Comparison of ENCODE assay signal across 16 mouse cellular contexts in the genomic region with DNA sequence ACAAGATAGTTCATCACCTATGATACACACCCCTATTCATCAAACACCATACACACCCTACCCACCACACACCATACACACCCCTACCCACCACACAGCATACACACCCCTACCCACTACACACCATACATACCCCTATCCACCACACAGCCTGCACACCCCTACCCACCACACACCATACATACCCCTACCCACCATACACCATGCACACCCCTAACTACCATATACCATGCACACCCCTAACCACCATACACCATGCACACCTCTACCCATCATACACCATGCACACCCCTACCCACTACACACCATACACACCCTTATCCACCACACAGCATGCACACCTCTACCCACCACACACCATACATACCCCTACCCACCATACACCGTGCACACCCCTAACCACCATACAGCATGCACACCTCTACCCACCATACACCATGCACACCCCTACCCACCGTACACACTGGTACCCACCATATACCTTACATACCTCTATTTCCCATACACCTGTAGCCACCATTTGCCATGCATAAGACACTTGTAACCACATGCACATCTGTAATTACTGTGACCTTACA. TPM values are rescaled to one million over a fixed set of nuclear protein-coding genes. Genes with fewer than 3 reads are reported as not detected.
DNase-seq lines count a peak whose midpoint lies in the region; ATAC-seq and TF ChIP-seq lines count a peak whose summit lies in the region.
"Had no signal": no experiment of that assay in that cellular context is flagged by ENCODE, and none has a peak within 500 bp of the region (broad histone marks: within the 10 kb centered on the region; RNA-seq: fewer than 3 reads in every experiment).

No protein-coding gene starts in this region.

- ATAC-seq in forebrain, embryonic 16.5 days: 0 out of 2 replicates have a peak, but pooled peaks have one; percentile 40
- no peak for ATAC-seq in forebrain, postnatal 0 days
- ATAC-seq in megakaryocyte, adult 5-6 weeks (ENCODE audit: poor library complexity, severe bottlenecking): no peak
- ATAC-seq in embryonic facial prominence, embryonic 15.5 days (ENCODE audit: insufficient number of reproducible peaks, low FRiP score, low TSS enrichment, low read depth): peak; percentile 41; the same call in 1 of the 2 replicates
- ATAC-seq in midbrain, postnatal 0 days (ENCODE audit: low FRiP score): peak; percentile 43

- no peaks in the 10 kb centered on the region for H3K4me1 ChIP-seq in forebrain, embryonic 16.5 days (replicated peaks; ENCODE audit: control insufficient read depth, insufficient read depth, low read length)
- H3K4me1 ChIP-seq in forebrain, postnatal 0 days (ENCODE audit: insufficient read depth): no peaks in the 10 kb centered on the region
- peaks cover 12% of the 10 kb centered on the region; the same call in 1 of the 2 replicates for H3K4me1 ChIP-seq in megakaryocyte, embryonic 14.5 days
- H3K4me1 ChIP-seq in embryonic facial prominence, embryonic 15.5 days: no peaks in the 10 kb centered on the region
- no peaks in the 10 kb centered on the region for H3K4me1 ChIP-seq in midbrain, postnatal 0 days (ENCODE audit: insufficient read depth, low read length)
- H3K4me1 ChIP-seq: limb, embryonic 15.5 days had no signal

- H3K27ac ChIP-seq in forebrain, embryonic 16.5 days (ENCODE audit: low read length): no peak overlapping the region
- no peak overlapping the region for H3K27ac ChIP-seq in forebrain, postnatal 0 days (ENCODE audit: low read depth, low read length)
- H3K27ac ChIP-seq in embryonic facial prominence, embryonic 15.5 days (replicated peaks): no peak overlapping the region
- H3K27ac ChIP-seq in midbrain, postnatal 0 days (ENCODE audit: low read depth, low read length): no peak overlapping the region
- H3K27ac ChIP-seq: heart, adult 2 months; limb, embryonic 15.5 days had no signal

- TF ChIP-seq CTCF in forebrain, postnatal 0 days (IDR thresholded peaks at IDR 0.05; ENCODE audit: low read depth): no peak
- no peak for TF ChIP-seq CTCF in midbrain, postnatal 0 days (IDR thresholded peaks at IDR 0.05)

- no peak for DNase-seq in forebrain, postnatal 0 days
- DNase-seq in midbrain, postnatal 0 days (ENCODE audit: low spot score): no peak
- no peak for DNase-seq in adrenal gland, postnatal 25 days
- DNase-seq: adrenal gland, postnatal 14 days; B cell, adult 2 months; cerebellum, postnatal 14 days; heart, adult 2 months; kidney, adult 2 months; layer of hippocampus, postnatal 36 days; lung, adult 18-20 months; right cerebral cortex, adult 18-20 months had no signal

- H3K36me3 ChIP-seq in forebrain, embryonic 16.5 days (ENCODE audit: control insufficient read depth, insufficient read depth): no peaks in the 10 kb centered on the region
- peaks cover 3% of the 10 kb centered on the region; the same call in 1 of the 2 replicates for H3K36me3 ChIP-seq in forebrain, postnatal 0 days (ENCODE audit: insufficient read depth)
- no peaks in the 10 kb centered on the region for H3K36me3 ChIP-seq in megakaryocyte, embryonic 14.5 days (replicated peaks; ENCODE audit: low read length)
- H3K36me3 ChIP-seq in embryonic facial prominence, embryonic 15.5 days: no peaks in the 10 kb centered on the region
- H3K36me3 ChIP-seq in midbrain, postnatal 0 days (ENCODE audit: insufficient read depth, low read length): no peaks in the 10 kb centered on the region
- H3K36me3 ChIP-seq: limb, embryonic 15.5 days had no signal

- no peaks in the 10 kb centered on the region for H3K27me3 ChIP-seq in forebrain, embryonic 16.5 days (replicated peaks; ENCODE audit: control insufficient read depth, insufficient read depth, low read length)
- H3K27me3 ChIP-seq in forebrain, postnatal 0 days (ENCODE audit: insufficient read depth, low read length): no peaks in the 10 kb centered on the region
- peaks cover 8% of the 10 kb centered on the region for H3K27me3 ChIP-seq in megakaryocyte, embryonic 14.5 days (replicated peaks)
- H3K27me3 ChIP-seq in embryonic facial prominence, embryonic 15.5 days: no peaks in the 10 kb centered on the region
- H3K27me3 ChIP-seq in midbrain, postnatal 0 days (ENCODE audit: insufficient read depth, low read length): no peaks in the 10 kb centered on the region
- H3K27me3 ChIP-seq: limb, embryonic 15.5 days had no signal

- H3K9me3 ChIP-seq in forebrain, embryonic 16.5 days (ENCODE audit: control insufficient read depth, low read length): no peaks in the 10 kb centered on the region
- H3K9me3 ChIP-seq in forebrain, postnatal 0 days (ENCODE audit: low read length): no peaks in the 10 kb centered on the region
- 0 out of 2 replicates have a peak, but pooled peaks cover 9% of the 10 kb centered on the region for H3K9me3 ChIP-seq in megakaryocyte, embryonic 14.5 days
- no peaks in the 10 kb centered on the region for H3K9me3 ChIP-seq in embryonic facial prominence, embryonic 15.5 days (replicated peaks)
- no peaks in the 10 kb centered on the region for H3K9me3 ChIP-seq in midbrain, postnatal 0 days (ENCODE audit: low read length)
- H3K9me3 ChIP-seq: limb, embryonic 15.5 days had no signal

- 96% methylated on average over 2 of the region's 2 CpGs for WGBS in forebrain, embryonic 16.5 days
- WGBS in forebrain, postnatal 0 days: 97% methylated on average over 2 of the region's 2 CpGs
- 90% methylated on average over 2 of the region's 2 CpGs for WGBS in embryonic facial prominence, embryonic 15.5 days
- WGBS in midbrain, postnatal 0 days: 99% methylated on average over 2 of the region's 2 CpGs

- no peak overlapping the region for H3K4me2 ChIP-seq in forebrain, embryonic 16.5 days (ENCODE audit: low read length)
- H3K4me2 ChIP-seq in forebrain, postnatal 0 days (ENCODE audit: low read depth): no peak overlapping the region
- no peak overlapping the region for H3K4me2 ChIP-seq in embryonic facial prominence, embryonic 15.5 days (replicated peaks)
- no peak overlapping the region for H3K4me2 ChIP-seq in midbrain, postnatal 0 days (ENCODE audit: low read depth, low read length, poor library complexity, severe bottlenecking)
- H3K4me2 ChIP-seq: limb, embryonic 15.5 days had no signal

- H3K4me3 ChIP-seq in forebrain, embryonic 16.5 days (replicated peaks; ENCODE audit: low read length): no peak overlapping the region
- H3K4me3 ChIP-seq in forebrain, postnatal 0 days (ENCODE audit: low read depth, low read length): no peak overlapping the region
- H3K4me3 ChIP-seq in megakaryocyte, embryonic 14.5 days (replicated peaks): peak overlapping the region; percentile 65
- no peak overlapping the region for H3K4me3 ChIP-seq in embryonic facial prominence, embryonic 15.5 days (replicated peaks)
- H3K4me3 ChIP-seq in midbrain, postnatal 0 days (ENCODE audit: low read depth, low read length): no peak overlapping the region
- H3K4me3 ChIP-seq: heart, adult 2 months; limb, embryonic 15.5 days had no signal

- H3K9ac ChIP-seq in forebrain, embryonic 16.5 days (replicated peaks; ENCODE audit: low read depth, low read length): no peak overlapping the region
- H3K9ac ChIP-seq in forebrain, postnatal 0 days: no peak overlapping the region
- no peak overlapping the region for H3K9ac ChIP-seq in embryonic facial prominence, embryonic 15.5 days
- no peak overlapping the region for H3K9ac ChIP-seq in midbrain, postnatal 0 days (replicated peaks; ENCODE audit: low read length, poor library complexity, severe bottlenecking)
- H3K9ac ChIP-seq: limb, embryonic 15.5 days had no signal

RNA-seq across cellular contexts. Expression of a gene that starts 24.6 kb away (rescaled TPM):
- 192 and 208 TPM in 2 replicates for polyA plus RNA-seq in forebrain, embryonic 16.5 days (2015; fragmentation: Nextera tagmentation; extraction: Ambion mirVana)
- total RNA-seq in forebrain, postnatal 0 days (2014; rRNA removed): 219 and 237 TPM in 2 replicates
- 289 and 331 TPM in 2 replicates for polyA plus RNA-seq in forebrain, postnatal 0 days (2015; fragmentation: Nextera tagmentation; extraction: Ambion mirVana)
- polyA plus RNA-seq in megakaryocyte, embryonic 14.5 days (2012; ENCODE audit: insufficient read depth, low replicate concordance): 104 and 124 TPM in 2 replicates
- total RNA-seq in megakaryocyte, adult 5-6 weeks (2015): 93.7 and 101 TPM in 2 replicates
- total RNA-seq in megakaryocyte, adult 5-6 weeks (2017): 84.6 and 102 TPM in 2 replicates
- 172 and 176 TPM in 2 replicates for polyA plus RNA-seq in embryonic facial prominence, embryonic 15.5 days (2015; fragmentation: Nextera tagmentation; extraction: Ambion mirVana)
- 210 and 256 TPM in 2 replicates for total RNA-seq in midbrain, postnatal 0 days (2014; rRNA removed)
- polyA plus RNA-seq in midbrain, postnatal 0 days (2015; fragmentation: Nextera tagmentation; extraction: Ambion mirVana): 231 and 234 TPM in 2 replicates
- 215 and 274 TPM in 2 replicates for total RNA-seq in adrenal gland, postnatal 25 days (2021)

RNA-seq across cellular contexts. Expression of a gene that starts 51.9 kb away (rescaled TPM):
- 1.9 and 2.0 TPM in 2 replicates for polyA plus RNA-seq in forebrain, embryonic 16.5 days (2015; fragmentation: Nextera tagmentation; extraction: Ambion mirVana)
- total RNA-seq in forebrain, postnatal 0 days (2014; rRNA removed): 24.4 and 25.5 TPM in 2 replicates
- polyA plus RNA-seq in forebrain, postnatal 0 days (2015; fragmentation: Nextera tagmentation; extraction: Ambion mirVana): 1.1 and 1.9 TPM in 2 replicates
- polyA plus RNA-seq in megakaryocyte, embryonic 14.5 days (2012; ENCODE audit: insufficient read depth, low replicate concordance): 0.11 and 0.58 TPM in 2 replicates
- total RNA-seq in megakaryocyte, adult 5-6 weeks (2015): 0.09 and 0.11 TPM in 2 replicates
- 0.55 and 0.61 TPM in 2 replicates for total RNA-seq in megakaryocyte, adult 5-6 weeks (2017)
- 0.27 and 0.28 TPM in 2 replicates for polyA plus RNA-seq in embryonic facial prominence, embryonic 15.5 days (2015; fragmentation: Nextera tagmentation; extraction: Ambion mirVana)
- 31.6 and 36.3 TPM in 2 replicates for total RNA-seq in midbrain, postnatal 0 days (2014; rRNA removed)
- polyA plus RNA-seq in midbrain, postnatal 0 days (2015; fragmentation: Nextera tagmentation; extraction: Ambion mirVana): 2.0 and 2.6 TPM in 2 replicates
- 0.21 and 0.33 TPM in 2 replicates for total RNA-seq in adrenal gland, postnatal 25 days (2021)

Comparison
In these comparisons a context has a peak if more than half of its experiments do, and no peak if none do; other contexts are left out.
1. ATAC-seq: peak in forebrain, embryonic 16.5 days (single experiment), embryonic facial prominence, embryonic 15.5 days (single experiment) and midbrain, postnatal 0 days (single experiment); none in forebrain, postnatal 0 days (single experiment) and megakaryocyte, adult 5-6 weeks (single experiment).